Mouse (Mus musculus) hindbrain, embryonic 14.5 days (tissue): ENCODE results near the gene Skiv2l. TPM values are rescaled to one million over a fixed set of nuclear protein-coding genes. Genes with fewer than 3 reads are reported as not detected.
A peak's percentile ranks its signal among the peaks of the same experiment; 100 is the strongest.
"Not testable (repeated sequence)": the region's sequence is repeated elsewhere in the genome, so short reads cannot be mapped to it uniquely, and the experiment has no call there.

Experiments
- ATAC-seq: fragments of 200-750 bp; cut with Nextera tagmentation; 2 replicates; pipeline ENCODE4 v1.8.0; 2017; ENCODE audit warnings: moderate number of reproducible peaks, mild to moderate bottlenecking, moderate TSS enrichment, moderate library complexity; ENCODE audit not compliant: low FRiP score
- DNase-seq: peaks from one replicate; pipeline ENCODE4 v3.0.0-alpha.2; 2015; ENCODE audit warnings: low spot score
- H3K27ac ChIP-seq: fragments of 300-500 bp; sonication (generic); 2 replicates; pipeline ENCODE4 v1.5.1; 2014; ENCODE audit warnings: mild to moderate bottlenecking, moderate library complexity
- H3K27me3 ChIP-seq: fragments of 300-500 bp; sonication (generic); 2 replicates; pipeline ENCODE4 v1.6.1; 2014; ENCODE audit warnings: mild to moderate bottlenecking, low read length, mixed read lengths; ENCODE audit not compliant: control insufficient read depth, insufficient read depth
- H3K36me3 ChIP-seq: fragments of 300-500 bp; sonication (generic); replicated peaks from 2 replicates; pipeline ENCODE4 v1.6.1; 2014; ENCODE audit not compliant: control insufficient read depth, insufficient read depth
- H3K4me1 ChIP-seq: fragments of 300-500 bp; sonication (generic); replicated peaks from 2 replicates; pipeline ENCODE4 v1.6.1; 2014; ENCODE audit warnings: antibody characterized with exemption, low read length, mixed read lengths; ENCODE audit not compliant: control insufficient read depth, insufficient read depth
- H3K4me2 ChIP-seq: fragments of 300-500 bp; sonication (generic); replicated peaks from 2 replicates; pipeline ENCODE4 v1.6.1; 2014; ENCODE audit warnings: mild to moderate bottlenecking, moderate library complexity
- H3K4me3 ChIP-seq: fragments of 300-500 bp; sonication (generic); replicated peaks from 2 replicates; pipeline ENCODE4 v1.5.1; 2014; ENCODE audit warnings: mild to moderate bottlenecking, low read length
- H3K9ac ChIP-seq: fragments of 300-500 bp; sonication (generic); 2 replicates; pipeline ENCODE4 v1.6.1; 2014
- H3K9me3 ChIP-seq: fragments of 300-500 bp; sonication (generic); 2 replicates; pipeline ENCODE4 v1.6.1; 2016; ENCODE audit warnings: low read length; ENCODE audit not compliant: control insufficient read depth
- WGBS: fragments of 180-500 bp; shearing (Covaris S2); extraction: QIAGEN DNeasy Blood & Tissue Kit; methylation state at CpG from one replicate; pipeline ENCODE4 v1.1.7; 2014; 5-methylcytosine and 5-hydroxymethylcytosine counted together
- microRNA-seq: library from miRNA; unstranded; fragments of <30 nt; microRNA quantifications from one replicate; pipeline ENCODE4, GENCODE M21; 2016
- polyA plus RNA-seq: library from polyadenylated mRNA; unstranded; fragments of >200 nt; fragmentation: Nextera tagmentation; extraction: Ambion mirVana; gene quantifications from 2 replicates; pipeline ENCODE4 v1.2.1, GENCODE M21; 2014

Skiv2l gene
- polyA plus RNA-seq, 1 experiment from 2014 or later: 51.2 TPM

DNA sequence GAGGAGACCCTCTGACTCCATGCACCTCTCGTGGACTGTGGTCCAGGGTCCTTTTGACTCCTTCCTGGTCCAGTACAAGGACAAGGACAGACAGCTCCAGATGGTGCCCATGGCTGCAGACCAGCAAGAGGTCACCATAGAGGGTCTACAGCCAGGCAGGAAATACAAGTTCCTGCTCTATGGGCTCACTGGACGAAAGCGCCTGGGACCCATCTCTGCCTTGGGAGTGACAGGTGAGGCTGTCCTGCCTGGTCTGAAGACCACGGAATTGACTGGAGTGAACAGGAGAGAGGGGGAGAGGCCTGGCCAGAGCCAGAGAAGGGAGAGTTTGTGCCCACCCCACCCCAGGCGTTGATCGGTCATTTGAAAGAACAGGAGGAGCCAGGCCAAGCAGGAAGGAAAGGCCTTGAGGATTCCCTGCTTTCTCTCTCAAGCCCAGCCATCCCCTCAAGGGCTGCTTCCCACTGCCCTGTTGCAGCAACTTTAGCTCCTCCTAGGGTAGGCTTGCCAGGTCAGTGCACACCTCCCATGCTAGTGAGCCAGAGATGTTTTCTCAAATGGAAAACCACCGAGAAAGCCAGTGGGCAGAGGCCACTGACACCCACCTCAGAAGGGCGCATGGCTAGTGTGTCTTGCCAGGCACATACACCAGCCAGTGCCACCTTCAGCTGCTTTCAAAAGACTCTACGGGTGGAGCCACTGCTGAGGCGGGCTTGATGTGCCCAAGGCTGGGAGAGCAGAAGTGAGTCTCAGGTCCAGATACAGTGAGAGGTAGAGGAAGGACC, 52.6 kb downstream of the Skiv2l start:
- H3K4me1 ChIP-seq, H3K9me3 ChIP-seq, H3K27me3 ChIP-seq, H3K4me3 ChIP-seq, H3K27ac ChIP-seq, H3K9ac ChIP-seq, ATAC-seq, H3K4me2 ChIP-seq, H3K36me3 ChIP-seq, DNase-seq: not testable (repeated sequence)
- WGBS: 85% methylated on average over 10 of the region's 10 CpGs

DNA sequence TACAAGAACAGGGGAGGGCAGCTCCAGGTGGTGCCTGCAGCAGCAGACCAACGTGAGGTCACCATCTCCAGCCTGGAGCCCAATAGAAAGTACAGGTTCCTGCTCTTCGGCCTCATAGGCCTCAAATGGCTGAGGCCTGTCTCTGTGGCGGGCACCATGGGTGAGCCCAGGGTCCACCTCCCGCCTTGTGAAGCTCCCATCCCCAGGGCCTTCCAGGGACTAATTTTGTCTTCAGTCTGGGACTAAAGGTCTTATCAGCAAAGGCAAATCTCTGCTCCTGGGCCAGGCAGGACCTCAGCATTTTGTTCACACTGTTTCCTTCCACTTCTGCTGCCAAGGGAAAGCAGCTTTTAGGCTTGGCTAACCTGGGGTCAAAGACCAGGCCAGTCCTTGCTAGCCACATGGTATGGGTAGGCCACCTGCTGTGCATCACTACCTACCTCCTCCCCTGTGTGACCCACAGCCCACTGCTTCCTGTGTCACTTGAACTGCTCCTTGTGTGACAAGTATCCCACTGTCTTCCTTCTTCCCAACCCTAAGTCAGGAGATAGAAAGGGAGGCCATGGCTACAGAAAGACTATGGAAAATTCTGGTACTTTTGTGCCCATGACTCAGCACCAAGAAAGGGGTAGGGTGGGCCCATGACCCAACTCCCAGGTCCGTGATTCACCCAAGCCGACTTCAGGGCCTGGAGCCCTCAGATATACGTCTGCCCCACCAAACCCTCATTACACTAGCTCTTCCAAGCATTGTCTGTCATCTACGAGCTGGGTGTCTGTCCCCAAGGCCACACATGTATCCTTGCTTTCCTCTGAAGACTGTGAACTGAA, 53.5 kb downstream of the Skiv2l start:
- peaks cover 4% of the 10 kb centered on the region; the same call in 1 of the 2 replicates for H3K9me3 ChIP-seq
- WGBS: 85% methylated on average over 8 of the region's 8 CpGs
- ATAC-seq (no peak), DNase-seq (no peak)
- no peak overlapping the region for H3K4me3 ChIP-seq
- H3K4me2 ChIP-seq: no peak overlapping the region
- no peak overlapping the region for H3K27ac ChIP-seq
- H3K4me1 ChIP-seq: no peaks in the 10 kb centered on the region
- no peaks in the 10 kb centered on the region for H3K36me3 ChIP-seq
- no peaks in the 10 kb centered on the region for H3K27me3 ChIP-seq
- H3K9ac ChIP-seq: no peak overlapping the region

DNA sequence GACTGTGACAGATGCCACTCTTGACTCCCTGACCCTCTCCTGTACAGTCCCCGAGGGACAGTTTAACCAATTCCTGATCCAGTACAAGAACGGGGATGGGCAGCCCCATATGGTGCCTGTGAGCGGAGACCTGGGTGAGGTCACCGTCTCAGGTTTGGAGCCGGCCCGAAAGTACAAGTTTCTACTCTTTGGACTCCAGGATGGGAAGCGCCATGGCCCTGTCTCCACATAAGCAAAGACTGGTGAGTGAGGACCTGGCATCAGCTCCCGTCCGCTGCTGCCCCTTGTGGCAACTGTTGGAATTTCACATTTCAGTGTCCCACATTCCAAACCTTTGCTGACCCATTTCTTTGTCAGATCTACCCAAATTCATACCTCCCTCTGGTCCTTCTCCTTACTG, 54.4 kb downstream of the Skiv2l start:
- WGBS: 70% methylated on average over 9 of the region's 9 CpGs
- H3K9me3 ChIP-seq: peaks cover 4% of the 10 kb centered on the region; the same call in 1 of the 2 replicates
- DNase-seq (no peak), ATAC-seq (no peak)
- H3K4me3 ChIP-seq: no peak overlapping the region
- no peak overlapping the region for H3K9ac ChIP-seq
- H3K36me3 ChIP-seq: no peaks in the 10 kb centered on the region
- H3K4me2 ChIP-seq: no peak overlapping the region
- H3K4me1 ChIP-seq: no peaks in the 10 kb centered on the region
- H3K27me3 ChIP-seq: no peaks in the 10 kb centered on the region
- H3K27ac ChIP-seq: no peak overlapping the region

DNA sequence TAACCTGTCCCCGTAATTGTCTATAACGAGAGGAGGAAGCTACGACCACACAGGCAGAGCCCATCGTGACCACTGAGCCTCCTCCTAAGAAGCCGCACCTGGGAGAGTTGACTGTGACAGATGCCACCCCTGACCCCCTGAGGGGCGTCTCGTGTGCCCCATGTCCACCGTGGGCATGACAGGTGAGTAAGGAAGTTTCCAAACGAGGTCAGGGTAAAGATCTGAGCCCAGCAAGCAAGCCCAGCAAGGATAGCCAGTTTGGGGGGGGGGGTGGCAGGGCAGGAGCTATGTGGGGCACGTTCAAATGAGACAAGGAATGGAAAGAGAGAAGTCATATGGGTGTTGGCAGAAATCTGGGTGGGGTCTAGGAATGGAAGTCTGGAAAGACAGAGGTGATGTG, 55.0 kb downstream of the Skiv2l start:
- Histone ChIP-seq H3K9ac (no peak overlapping the region), H3K4me1 (no peaks in the 10 kb centered on the region), H3K27ac (no peak overlapping the region), H3K36me3 (no peaks in the 10 kb centered on the region), H3K9me3 (peaks cover 4% of the 10 kb centered on the region; the same call in 1 of the 2 replicates), H3K27me3 (no peaks in the 10 kb centered on the region), H3K4me2 (no peak overlapping the region), H3K4me3 (no peak overlapping the region)
- ATAC-seq (no peak), DNase-seq (no peak)
- 82% methylated on average over 10 of the region's 10 CpGs for WGBS

Small RNA genes lying within 50 kb of the gene (microRNA-seq; reads per million reads assigned to microRNA genes)
- gene Mir6970: not detected
- 2.9 reads per million, percentile 11 among the genes with 10 or more reads in this experiment for gene Mir6971
- not detected for gene Mir6972

Other genes starting within 250 kb of the Skiv2l start
- 196 and 211 TPM in 2 replicates for gene Rnf5, start 246.5 kb downstream of the Skiv2l start, polyA plus RNA-seq
- 123 and 126 TPM in 2 replicates for gene Agpat1, start 245.9 kb downstream of the Skiv2l start, polyA plus RNA-seq
- 8.8 and 11.4 TPM in 2 replicates for gene Egfl8, start 234.2 kb downstream of the Skiv2l start, polyA plus RNA-seq
- gene Ppt2, start 221.7 kb downstream of the Skiv2l start, polyA plus RNA-seq: 22.2 and 25.4 TPM in 2 replicates
- 7.3 and 8.6 TPM in 2 replicates for gene Prrt1, start 220.7 kb downstream of the Skiv2l start, polyA plus RNA-seq
- 11.7 and 12.9 TPM in 2 replicates for gene Fkbpl, start 205.4 kb downstream of the Skiv2l start, polyA plus RNA-seq
- 84.7 and 87.6 TPM in 2 replicates for gene Atf6b, start 203.1 kb downstream of the Skiv2l start, polyA plus RNA-seq
- 0.24 and 0.43 TPM in 2 replicates for gene Tnxb, start 179.7 kb downstream of the Skiv2l start, polyA plus RNA-seq
- gene C4b, start 106.3 kb downstream of the Skiv2l start, polyA plus RNA-seq: 0.22 TPM in 1 of 2 replicates, not detected in the other
- gene Cyp21a1, start 45.6 kb downstream of the Skiv2l start, polyA plus RNA-seq: not detected in 2 replicates
- 25.9 and 28.8 TPM in 2 replicates for gene Stk19, start 13.3 kb downstream of the Skiv2l start, polyA plus RNA-seq
- gene Dxo, start 13.2 kb downstream of the Skiv2l start, polyA plus RNA-seq: 54.4 and 61.9 TPM in 2 replicates
- 73.7 and 74.0 TPM in 2 replicates for gene Nelfe, start 181 bp upstream of the Skiv2l start, polyA plus RNA-seq
- 2.2 and 2.3 TPM in 2 replicates for gene Cfb, start 12.3 kb upstream of the Skiv2l start, polyA plus RNA-seq
- gene Zbtb12, start 29.3 kb upstream of the Skiv2l start, polyA plus RNA-seq: 3.0 and 3.3 TPM in 2 replicates
- not detected in 2 replicates for gene Gm20547, start 31.8 kb upstream of the Skiv2l start, polyA plus RNA-seq
- gene C2, start 48.1 kb upstream of the Skiv2l start, polyA plus RNA-seq: 1.2 and 1.8 TPM in 2 replicates
- gene Ehmt2, start 48.3 kb upstream of the Skiv2l start, polyA plus RNA-seq: 72.6 and 82.1 TPM in 2 replicates
- gene Slc44a4, start 64.3 kb upstream of the Skiv2l start, polyA plus RNA-seq: 0.11 and 0.12 TPM in 2 replicates
- gene Neu1, start 81.0 kb upstream of the Skiv2l start, polyA plus RNA-seq: 26.9 and 27.2 TPM in 2 replicates
- gene Hspa1b, start 109.0 kb upstream of the Skiv2l start, polyA plus RNA-seq: 0.34 and 0.56 TPM in 2 replicates
- not detected in 2 replicates for gene Gm20481, start 119.7 kb upstream of the Skiv2l start, polyA plus RNA-seq
- 7.5 and 11.6 TPM in 2 replicates for gene Hspa1a, start 121.9 kb upstream of the Skiv2l start, polyA plus RNA-seq
- gene Hspa1l, start 122.5 kb upstream of the Skiv2l start, polyA plus RNA-seq: 1.9 TPM in 2 replicates
- gene Lsm2, start 131.7 kb upstream of the Skiv2l start, polyA plus RNA-seq: 92.9 and 97.8 TPM in 2 replicates
- 51.0 and 51.6 TPM in 2 replicates for gene Vars, start 150.8 kb upstream of the Skiv2l start, polyA plus RNA-seq
- gene Vwa7, start 166.4 kb upstream of the Skiv2l start, polyA plus RNA-seq: 0.13 and 0.16 TPM in 2 replicates
- 1.4 and 1.7 TPM in 2 replicates for gene Sapcd1, start 177.8 kb upstream of the Skiv2l start, polyA plus RNA-seq
- 1.5 and 2.4 TPM in 2 replicates for gene Msh5, start 196.5 kb upstream of the Skiv2l start, polyA plus RNA-seq
- gene Clic1, start 199.8 kb upstream of the Skiv2l start, polyA plus RNA-seq: 23.8 and 24.7 TPM in 2 replicates
- gene Ddah2, start 208.8 kb upstream of the Skiv2l start, polyA plus RNA-seq: 295 and 328 TPM in 2 replicates
- not detected in 2 replicates for gene Ly6g6c, start 215.2 kb upstream of the Skiv2l start, polyA plus RNA-seq
- gene Mpig6b, start 216.0 kb upstream of the Skiv2l start, polyA plus RNA-seq: 0.21 and 0.42 TPM in 2 replicates
- gene Ly6g6e, start 226.7 kb upstream of the Skiv2l start, polyA plus RNA-seq: not detected in 2 replicates
- 0.82 and 0.94 TPM in 2 replicates for gene Ly6g6d, start 227.9 kb upstream of the Skiv2l start, polyA plus RNA-seq
- 0.23 TPM in 1 of 2 replicates, not detected in the other for gene Ly6g6f, start 235.4 kb upstream of the Skiv2l start, polyA plus RNA-seq
- gene Abhd16a, start 239.1 kb upstream of the Skiv2l start, polyA plus RNA-seq: 86.8 and 89.1 TPM in 2 replicates